Mouse (Mus musculus) heart, embryonic 10.5 days (tissue): ENCODE measurements at regions not wholly inside any gene's neighbourhood (a gene's known extent, or its start where the extent isn't known, plus 50 kb on each side); places are given as distances from the start of the nearest gene placed in this dataset.

Experiments
- DNase-seq: peaks from one replicate; pipeline ENCODE4 v3.0.0-alpha.2; 2017; ENCODE audit warnings: low spot score
- H3K27ac ChIP-seq: fragments of 300-500 bp; sonication (generic); 2 replicates; pipeline ENCODE4 v1.5.1; 2016; ENCODE audit warnings: mild to moderate bottlenecking
- H3K27me3 ChIP-seq: fragments of 300-500 bp; sonication (generic); 2 replicates; pipeline ENCODE4 v1.6.1; 2016; ENCODE audit warnings: mild to moderate bottlenecking; ENCODE audit not compliant: poor library complexity, insufficient read depth, severe bottlenecking
- H3K36me3 ChIP-seq: fragments of 300-500 bp; sonication (generic); 2 replicates; pipeline ENCODE4 v1.6.1; 2016; ENCODE audit warnings: mild to moderate bottlenecking, moderate library complexity
- H3K4me1 ChIP-seq: fragments of 300-500 bp; sonication (generic); 2 replicates; pipeline ENCODE4 v1.6.1; 2016; ENCODE audit warnings: mild to moderate bottlenecking
- H3K4me3 ChIP-seq: fragments of 300-500 bp; sonication (generic); 2 replicates; pipeline ENCODE4 v1.5.1; 2016; ENCODE audit warnings: mild to moderate bottlenecking, moderate library complexity
- H3K9me3 ChIP-seq: fragments of 300-500 bp; sonication (generic); 2 replicates; pipeline ENCODE4 v1.6.1; 2016; ENCODE audit warnings: mild to moderate bottlenecking, moderate library complexity
- WGBS: fragments of 180-500 bp; shearing (Covaris S2); methylation state at CpG from one replicate; pipeline ENCODE4 v1.1.7; 2016; 5-methylcytosine and 5-hydroxymethylcytosine counted together

- Histone ChIP-seq H3K27ac (peak overlapping the region; percentile 75), H3K4me3 (no peak overlapping the region)
- 38% methylated on average over 9 of the region's 9 CpGs for WGBS
Observed at GRCm38 (mm10) chr5:118424764-118425568, 135.5 kb upstream of the Med13l start.

GRCm38 (mm10) chr5:118426673-118427072 is 133.8 kb upstream of the Med13l start:
- Histone ChIP-seq H3K27me3 (peaks cover 59% of the 10 kb centered on the region), H3K36me3 (no peaks in the 10 kb centered on the region), H3K4me1 (peaks cover 26% of the 10 kb centered on the region), H3K27ac (no peak overlapping the region), H3K9me3 (no peaks in the 10 kb centered on the region), H3K4me3 (no peak overlapping the region)
- WGBS = 50% methylated on average over 5 of the region's 5 CpGs
- no peak for DNase-seq

More at GRCm38 (mm10) chr5:118424764-118425568, 135.5 kb upstream of the Med13l start:
- no peaks in the 10 kb centered on the region for H3K36me3 ChIP-seq
- DNase-seq = no peak
- no peaks in the 10 kb centered on the region for H3K9me3 ChIP-seq
- H3K4me1 ChIP-seq = peaks cover 27% of the 10 kb centered on the region
- H3K27me3 ChIP-seq = peaks cover 54% of the 10 kb centered on the region

- WGBS = 66% methylated on average over 18 of the region's 18 CpGs
- peaks cover 56% of the 10 kb centered on the region for H3K27me3 ChIP-seq
Observed at GRCm38 (mm10) chr5:118428323-118429095, 132.0 kb upstream of the Med13l start.

GRCm38 (mm10) chr5:118433599-118433998 is 126.9 kb upstream of the Med13l start:
- no peaks in the 10 kb centered on the region for H3K9me3 ChIP-seq
- peaks cover 70% of the 10 kb centered on the region for H3K27me3 ChIP-seq
- no peak overlapping the region for H3K27ac ChIP-seq
- no peaks in the 10 kb centered on the region for H3K36me3 ChIP-seq
- WGBS = 55% methylated on average over 4 of the region's 4 CpGs
- DNase-seq = no peak
- peaks cover 25% of the 10 kb centered on the region for H3K4me1 ChIP-seq
- no peak overlapping the region for H3K4me3 ChIP-seq

More at GRCm38 (mm10) chr5:118428323-118429095, 132.0 kb upstream of the Med13l start:
- no peak overlapping the region for H3K4me3 ChIP-seq
- H3K36me3 ChIP-seq = no peaks in the 10 kb centered on the region
- no peak for DNase-seq
- H3K9me3 ChIP-seq = no peaks in the 10 kb centered on the region
- no peak overlapping the region for H3K27ac ChIP-seq
- peaks cover 13% of the 10 kb centered on the region for H3K4me1 ChIP-seq

GRCm38 (mm10) chr5:118434718-118435555 is 125.5 kb upstream of the Med13l start:
- no peak overlapping the region for H3K27ac ChIP-seq
- no peak for DNase-seq
- H3K36me3 ChIP-seq = no peaks in the 10 kb centered on the region
- H3K9me3 ChIP-seq = no peaks in the 10 kb centered on the region
- H3K4me3 ChIP-seq = peak overlapping the region; percentile 2; the same call in 1 of the 2 replicates
- H3K4me1 ChIP-seq = peaks cover 25% of the 10 kb centered on the region
- H3K27me3 ChIP-seq = peaks cover 64% of the 10 kb centered on the region
- 14% methylated on average over 20 of the region's 20 CpGs for WGBS

GRCm38 (mm10) chr5:118435556-118435950 is 124.9 kb upstream of the Med13l start:
- Histone ChIP-seq H3K27me3 (peaks cover 60% of the 10 kb centered on the region), H3K27ac (no peak overlapping the region), H3K9me3 (no peaks in the 10 kb centered on the region), H3K4me1 (peaks cover 25% of the 10 kb centered on the region), H3K4me3 (peak overlapping the region; percentile 2; the same call in 1 of the 2 replicates), H3K36me3 (no peaks in the 10 kb centered on the region)
- 19% methylated on average over 7 of the region's 7 CpGs for WGBS
- no peak for DNase-seq

GRCm38 (mm10) chr5:118436035-118436434 is 124.4 kb upstream of the Med13l start:
- WGBS = 14% methylated on average over 9 of the region's 9 CpGs
- Histone ChIP-seq H3K4me3 (peak overlapping the region; percentile 51; the same call in 1 of the 2 replicates), H3K27me3 (peaks cover 60% of the 10 kb centered on the region), H3K36me3 (no peaks in the 10 kb centered on the region), H3K27ac (no peak overlapping the region), H3K4me1 (peaks cover 25% of the 10 kb centered on the region), H3K9me3 (no peaks in the 10 kb centered on the region)
- no peak for DNase-seq

GRCm38 (mm10) chr5:118436474-118437306 is 123.8 kb upstream of the Med13l start:
- WGBS = 7% methylated on average over 22 of the region's 22 CpGs
- peaks cover 60% of the 10 kb centered on the region for H3K27me3 ChIP-seq
- DNase-seq = no peak
- H3K36me3 ChIP-seq = no peaks in the 10 kb centered on the region
- H3K4me1 ChIP-seq = peaks cover 25% of the 10 kb centered on the region
- peak overlapping the region; percentile 26; the same call in 1 of the 2 replicates for H3K27ac ChIP-seq
- H3K4me3 ChIP-seq = peak overlapping the region; percentile 51
- no peaks in the 10 kb centered on the region for H3K9me3 ChIP-seq

- Histone ChIP-seq H3K27ac (no peak overlapping the region), H3K9me3 (no peaks in the 10 kb centered on the region), H3K36me3 (no peaks in the 10 kb centered on the region), H3K4me1 (peaks cover 25% of the 10 kb centered on the region), H3K27me3 (peaks cover 60% of the 10 kb centered on the region), H3K4me3 (peak overlapping the region; percentile 51)
- 12% methylated on average over 7 of the region's 7 CpGs for WGBS
- no peak for DNase-seq
Observed at GRCm38 (mm10) chr5:118437307-118437610, 123.2 kb upstream of the Med13l start.

GRCm38 (mm10) chr5:118438016-118438415 is 122.5 kb upstream of the Med13l start:
- Histone ChIP-seq H3K36me3 (no peaks in the 10 kb centered on the region), H3K27me3 (peaks cover 56% of the 10 kb centered on the region), H3K4me3 (no peak overlapping the region), H3K9me3 (no peaks in the 10 kb centered on the region), H3K27ac (no peak overlapping the region), H3K4me1 (peaks cover 25% of the 10 kb centered on the region)
- 44% methylated on average over 6 of the region's 6 CpGs for WGBS
- no peak for DNase-seq

GRCm38 (mm10) chr5:118444538-118445251 is 115.8 kb upstream of the Med13l start:
- 13% methylated on average over 8 of the region's 8 CpGs for WGBS
- H3K36me3 ChIP-seq = no peaks in the 10 kb centered on the region
- H3K27ac ChIP-seq = no peak overlapping the region; the same call in 1 of the 2 replicates
- H3K27me3 ChIP-seq = peaks cover 18% of the 10 kb centered on the region
- no peak overlapping the region for H3K4me3 ChIP-seq
- no peaks in the 10 kb centered on the region for H3K9me3 ChIP-seq
- no peak for DNase-seq
- H3K4me1 ChIP-seq = peaks cover 19% of the 10 kb centered on the region
